Mouse (Mus musculus) left cerebral cortex, adult 8-10 months (tissue): ENCODE results near the gene Slc2a3. TPM values are rescaled to one million over a fixed set of nuclear protein-coding genes. Genes with fewer than 3 reads are reported as not detected.
A peak's percentile ranks its signal among the peaks of the same experiment; 100 is the strongest.
"Not testable (repeated sequence)": the region's sequence is repeated elsewhere in the genome, so short reads cannot be mapped to it uniquely, and the experiment has no call there.

Experiments used
- DNase-seq, 2 experiments: peaks; one replicate each; pipeline ENCODE4 v3.0.0; 2022; ENCODE audit warnings: low spot score in 2 of 2
- total RNA-seq, 4 experiments: library from RNA; stranded (reverse); gene quantifications; 2 replicates each; pipeline ENCODE4 v1.2.4; 2022

Gene Slc2a3
- total RNA-seq, 4 experiments from 2014 or later: 95.5 to 112 (median 107) TPM

DNA sequence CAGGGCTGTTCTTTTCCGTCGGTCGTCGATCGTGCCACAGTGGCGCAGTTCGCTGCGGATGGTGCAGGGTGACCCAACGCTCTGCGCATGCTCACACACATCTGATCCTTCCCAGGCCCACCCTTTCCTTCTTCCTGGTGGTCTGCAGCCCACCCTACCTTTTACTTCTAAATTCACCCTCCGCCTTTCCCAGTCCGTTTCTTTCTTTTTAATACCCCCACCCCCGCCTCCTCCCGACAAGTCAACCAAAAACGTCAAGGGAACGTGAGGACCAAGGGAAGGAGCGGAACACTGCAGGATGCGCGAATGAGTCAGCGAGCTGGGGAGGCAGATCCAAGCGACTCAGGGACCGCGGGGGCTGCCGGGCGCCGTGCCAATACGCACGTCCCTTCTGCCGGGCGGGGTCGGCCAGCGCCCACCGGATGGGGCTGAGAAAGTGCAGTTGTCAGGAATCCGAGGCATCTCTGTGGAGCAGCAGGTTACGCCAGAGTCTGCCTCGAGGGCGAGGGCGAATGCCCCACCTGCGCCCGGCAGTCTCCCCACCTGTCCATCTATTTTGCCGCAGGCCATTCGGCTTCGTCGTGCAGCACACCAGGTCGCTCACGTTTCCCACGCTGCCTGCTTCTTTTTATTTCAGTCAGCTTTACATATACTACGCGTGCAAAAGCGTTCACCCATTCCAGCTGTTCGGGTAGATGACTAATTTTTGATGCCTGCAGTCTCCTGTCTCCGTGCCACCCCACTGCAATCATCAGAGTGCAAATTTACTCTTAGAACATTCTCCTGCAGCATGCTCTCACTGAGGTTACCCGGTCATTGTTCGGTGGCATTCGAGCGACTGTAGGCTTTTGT, 36.8 kb downstream of the Slc2a3 start:
- DNase-seq: peak; percentile 62 to 79

DNA sequence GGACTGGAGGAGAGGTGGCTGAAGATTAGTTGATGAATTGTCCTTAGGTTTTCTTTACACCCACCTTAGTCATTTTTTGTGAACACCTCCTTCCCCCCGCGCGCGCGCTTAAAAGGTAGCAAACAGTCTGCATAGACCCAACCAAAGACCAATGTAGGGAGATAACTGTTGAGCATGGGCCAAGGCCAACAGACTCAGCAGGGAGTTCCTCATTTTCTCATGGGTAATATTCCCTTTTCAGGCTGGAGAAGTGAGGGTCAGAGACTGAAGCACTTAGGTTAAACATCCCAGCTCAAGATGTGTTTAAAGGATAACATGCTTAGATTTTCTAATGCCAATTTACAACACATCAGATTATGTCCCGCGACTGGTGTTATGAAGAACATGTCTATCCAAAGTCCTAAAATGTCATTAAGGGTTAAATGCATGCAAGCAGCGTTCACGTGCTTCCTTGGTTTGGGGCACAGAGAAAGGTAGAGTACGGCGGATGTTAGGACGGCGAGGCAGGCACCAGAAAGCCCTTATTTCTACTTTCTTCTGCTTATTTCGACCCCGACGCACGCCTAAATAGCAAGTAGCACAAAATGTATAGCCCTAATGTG, 37.5 kb downstream of the Slc2a3 start:
- no peak for DNase-seq

DNA sequence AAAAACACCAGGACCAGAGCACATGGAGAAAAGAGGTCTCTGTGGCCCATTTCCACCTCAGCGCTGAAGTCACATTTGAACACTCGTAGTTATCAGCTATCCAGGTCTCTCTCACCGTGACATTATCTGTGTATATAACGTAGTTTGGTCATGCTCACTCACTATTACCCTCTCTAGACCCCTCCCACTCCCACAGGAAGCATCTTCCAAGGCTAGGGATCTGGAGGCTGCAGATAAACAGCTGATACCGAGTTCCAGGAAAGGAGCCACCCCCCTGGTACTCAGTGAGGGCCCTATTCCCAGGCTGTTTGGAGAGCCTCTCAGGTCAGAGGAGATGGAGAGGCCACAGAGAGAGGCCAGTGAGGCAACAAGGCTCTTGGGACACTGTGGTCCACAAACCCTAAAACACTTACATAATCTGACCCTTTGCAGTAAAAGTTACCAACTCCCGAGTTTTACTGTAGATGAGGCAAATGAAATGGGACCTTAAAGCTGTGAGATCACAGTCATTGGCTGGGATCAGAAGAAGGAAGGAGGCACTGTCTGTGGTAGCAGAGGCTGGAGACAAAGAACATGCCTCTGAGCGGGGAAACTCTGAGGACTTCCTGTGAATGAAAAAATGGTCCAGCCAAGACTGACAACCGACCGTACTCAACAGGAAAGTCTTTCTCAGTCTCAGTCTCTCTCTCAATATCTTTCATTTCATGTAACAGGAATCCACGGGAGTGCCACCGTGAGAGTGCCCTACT, 38.3 kb downstream of the Slc2a3 start:
- no peak for DNase-seq

DNA sequence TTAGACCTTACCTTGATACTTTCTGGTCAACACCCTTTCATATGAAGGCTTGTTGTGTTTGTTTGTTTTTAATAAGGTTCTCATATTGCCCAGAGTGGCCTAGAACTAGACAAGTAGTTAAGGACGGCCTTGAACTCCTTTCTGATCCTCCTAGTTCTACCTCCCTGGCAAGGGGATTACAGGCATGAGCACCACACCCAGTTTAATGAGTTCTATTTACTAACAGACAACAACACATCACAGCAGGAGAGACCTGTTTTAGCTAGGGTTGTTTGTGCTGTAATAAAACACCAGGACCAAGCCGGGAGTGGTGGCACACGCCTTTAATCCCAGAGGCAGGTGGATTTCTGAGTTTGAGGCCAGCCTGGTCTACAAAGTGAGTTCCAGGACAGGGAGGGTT, 39.0 kb downstream of the Slc2a3 start:
- DNase-seq: no peak

DNA sequence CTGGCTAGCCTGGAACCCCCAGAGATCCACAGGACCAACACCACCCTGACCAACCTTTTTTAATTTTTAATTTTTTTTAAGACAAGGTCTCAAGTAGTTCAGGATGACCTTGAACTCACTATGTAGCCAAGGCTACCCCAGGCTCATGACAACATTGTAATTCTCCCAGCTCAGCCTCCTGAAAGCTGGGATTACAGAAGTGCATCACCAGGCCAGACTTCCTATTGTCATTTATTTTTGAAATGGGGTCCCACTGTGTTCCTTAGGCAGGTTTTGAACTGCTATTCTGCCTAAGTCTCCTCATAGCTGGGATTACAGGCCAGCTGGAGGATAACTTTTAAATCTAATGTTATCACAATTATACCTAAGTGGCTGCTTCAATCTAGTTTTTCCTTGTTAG, 39.5 kb downstream of the Slc2a3 start:
- no peak for DNase-seq

DNA sequence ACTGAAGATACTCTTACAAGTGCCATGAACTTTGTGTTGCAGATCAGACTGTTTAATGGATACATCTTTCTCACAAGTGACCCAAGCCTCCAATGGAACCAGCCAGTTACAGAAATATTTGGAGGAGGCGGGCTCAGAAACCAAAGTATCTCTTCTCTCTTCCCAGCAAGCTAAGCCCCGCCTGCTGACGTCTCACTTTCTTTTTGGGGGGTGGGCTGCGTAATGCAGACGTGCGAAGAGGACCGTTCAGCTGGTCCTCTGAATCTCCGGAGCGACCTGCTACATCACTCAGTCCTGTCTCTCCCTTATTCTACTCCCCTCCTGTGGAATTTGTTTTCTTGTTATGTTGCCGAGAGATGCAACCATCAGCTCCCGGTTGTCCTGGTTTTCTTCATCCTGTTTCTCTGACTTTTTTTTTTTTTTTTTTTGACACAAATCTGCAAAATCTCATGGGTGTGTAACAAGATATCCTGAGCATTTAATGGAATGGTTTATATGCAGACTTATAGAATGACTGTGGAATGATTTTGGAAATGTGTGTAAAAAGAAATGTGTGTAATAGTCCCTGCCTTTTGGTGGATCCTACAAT, 40.3 kb downstream of the Slc2a3 start:
- peak; percentile 54 to 86 for DNase-seq

DNA sequence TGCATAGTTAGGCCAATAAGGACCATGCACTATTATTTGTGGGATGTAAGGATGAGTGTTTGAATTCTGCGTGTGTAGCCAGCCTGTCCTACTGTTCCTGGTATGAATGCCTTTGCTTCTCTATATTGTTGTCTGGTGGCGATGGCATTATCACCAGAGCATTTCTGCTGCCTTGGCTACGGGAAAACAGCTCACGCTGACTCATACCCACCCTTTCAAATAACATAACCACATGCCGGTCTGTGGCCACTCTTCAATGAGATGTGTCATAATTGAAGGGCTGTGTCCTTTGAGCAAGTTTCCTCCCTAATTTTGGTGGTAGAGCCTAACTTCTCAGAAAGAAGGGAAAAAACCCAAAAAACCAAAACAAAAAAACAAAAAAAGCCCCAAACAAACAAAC, 42.7 kb downstream of the Slc2a3 start:
- DNase-seq: no peak

DNA sequence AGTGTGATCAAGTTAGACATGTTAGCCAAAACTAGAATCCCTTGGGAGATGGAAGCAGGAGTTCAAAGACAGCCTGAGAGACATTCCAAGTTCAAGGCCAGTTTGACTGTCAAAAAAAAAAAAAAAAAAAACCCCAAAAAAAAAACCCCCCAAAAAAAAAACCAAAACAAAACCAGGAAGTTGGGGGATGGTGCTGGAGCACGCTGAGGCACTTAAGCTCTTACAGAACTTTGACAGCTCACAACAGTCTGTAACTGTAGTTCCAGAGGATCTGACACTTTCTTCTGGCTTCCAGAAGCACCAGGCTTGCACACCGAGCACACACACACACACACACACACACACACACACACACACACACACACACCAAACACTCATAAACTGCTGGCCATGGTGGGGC, 45.5 kb downstream of the Slc2a3 start:
- DNase-seq: no peak

DNA sequence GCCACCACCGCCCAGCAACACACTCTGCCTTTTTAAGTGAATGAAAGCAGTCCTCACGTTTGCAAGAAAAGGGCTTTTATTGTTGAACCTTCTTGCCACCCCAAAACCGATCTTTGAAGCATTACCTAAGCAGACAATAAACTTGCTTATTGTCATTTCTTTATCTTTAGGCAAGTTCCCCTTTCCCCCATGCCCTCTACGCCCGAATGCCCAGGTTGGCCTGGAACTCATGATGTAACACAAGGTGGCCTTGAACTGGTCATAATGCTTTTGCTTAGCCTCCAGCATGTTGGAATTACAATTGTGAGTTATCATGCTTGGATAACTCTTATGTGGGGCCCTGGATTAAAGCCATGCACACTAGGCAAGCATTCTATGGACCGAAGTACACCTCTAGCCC, 50.9 kb downstream of the Slc2a3 start:
- DNase-seq: no peak

DNA sequence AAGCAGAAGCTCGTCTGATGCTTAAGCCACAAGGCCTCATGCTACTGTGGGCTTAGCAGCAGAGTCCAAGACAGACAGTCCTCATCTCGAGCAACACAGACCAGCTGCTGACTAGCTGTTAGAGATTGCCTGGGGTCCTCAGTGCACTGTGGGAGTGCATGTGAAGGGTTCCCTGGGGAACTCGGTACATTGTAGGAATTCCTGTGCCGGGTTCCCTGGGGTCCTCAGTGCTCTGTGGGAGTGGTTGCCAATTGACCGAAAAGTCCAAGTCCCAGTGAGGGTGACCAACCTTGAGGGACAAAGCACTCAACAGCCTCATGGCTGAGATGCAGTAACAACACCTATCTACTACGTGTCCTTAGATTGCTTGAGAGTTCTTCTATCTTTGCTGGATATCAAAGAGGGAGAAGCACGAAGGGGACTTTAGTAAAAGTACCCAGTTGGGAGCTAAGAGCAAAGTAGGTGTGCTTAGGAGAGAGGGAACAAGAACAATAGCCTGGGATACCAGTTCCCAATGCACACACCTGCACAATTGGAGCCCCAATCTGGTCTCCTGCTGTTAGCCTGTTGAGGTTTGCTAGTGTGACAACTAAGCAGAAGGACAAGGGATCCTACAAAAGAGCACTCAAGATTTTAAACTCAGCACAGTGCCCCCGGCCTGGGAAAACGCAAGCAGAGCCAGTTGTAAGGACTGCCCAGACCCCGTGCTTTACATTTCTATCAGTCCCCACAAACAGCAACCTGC, 56.8 kb downstream of the Slc2a3 start:
- no peak for DNase-seq

DNA sequence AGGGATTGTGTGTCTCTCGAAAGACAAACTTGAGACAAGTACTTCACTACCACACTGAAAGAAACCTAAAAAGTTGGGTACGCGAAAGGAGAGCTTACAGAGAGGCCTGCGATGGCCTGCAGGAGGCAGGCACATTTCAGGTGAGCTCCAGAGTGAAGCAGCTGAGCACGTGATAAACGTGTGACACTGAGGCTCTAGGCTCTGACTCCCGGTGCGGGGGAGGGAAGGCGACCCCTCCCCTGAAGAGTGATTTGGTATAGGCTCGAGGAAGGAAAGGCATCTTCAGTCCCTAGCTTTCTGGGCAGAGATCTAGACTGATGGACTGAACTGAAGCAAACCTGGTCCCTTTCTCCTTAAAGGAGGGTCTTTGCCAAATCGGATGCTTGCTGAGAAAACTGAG, 58.1 kb downstream of the Slc2a3 start:
- no peak for DNase-seq

DNA sequence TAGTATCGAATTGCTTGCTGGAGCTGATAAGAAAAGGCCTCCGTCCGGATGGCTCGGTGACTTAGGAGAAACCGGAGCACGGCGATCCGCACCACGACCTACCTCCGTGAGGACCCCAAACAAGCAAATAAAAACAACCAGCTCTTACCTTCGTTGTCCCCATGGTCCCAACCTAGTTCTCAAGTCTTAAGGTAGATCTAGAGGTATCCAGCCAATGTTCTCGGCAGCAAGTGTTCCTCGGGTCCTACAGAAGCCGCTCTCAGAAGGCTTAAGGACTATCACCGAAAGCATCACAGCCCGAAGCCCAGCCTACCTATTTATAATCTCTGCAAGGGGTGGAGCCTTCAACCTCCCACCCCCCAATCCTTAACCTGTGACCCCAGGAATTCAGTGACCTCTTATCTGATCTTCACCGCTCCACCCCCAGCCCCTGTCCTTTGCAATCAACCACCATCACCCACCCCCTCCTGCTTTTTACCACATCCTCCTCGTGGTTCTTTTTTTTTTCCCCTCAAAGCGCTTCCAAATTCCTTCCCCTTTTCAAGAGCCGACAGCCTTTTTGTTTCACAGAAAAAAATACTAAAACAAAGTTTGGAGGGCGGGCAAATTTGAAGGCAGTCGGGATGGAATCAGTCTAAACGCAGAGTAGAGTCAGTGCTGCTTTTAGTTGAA, 59.1 kb downstream of the Slc2a3 start:
- peak; percentile 54 to 63 for DNase-seq

DNA sequence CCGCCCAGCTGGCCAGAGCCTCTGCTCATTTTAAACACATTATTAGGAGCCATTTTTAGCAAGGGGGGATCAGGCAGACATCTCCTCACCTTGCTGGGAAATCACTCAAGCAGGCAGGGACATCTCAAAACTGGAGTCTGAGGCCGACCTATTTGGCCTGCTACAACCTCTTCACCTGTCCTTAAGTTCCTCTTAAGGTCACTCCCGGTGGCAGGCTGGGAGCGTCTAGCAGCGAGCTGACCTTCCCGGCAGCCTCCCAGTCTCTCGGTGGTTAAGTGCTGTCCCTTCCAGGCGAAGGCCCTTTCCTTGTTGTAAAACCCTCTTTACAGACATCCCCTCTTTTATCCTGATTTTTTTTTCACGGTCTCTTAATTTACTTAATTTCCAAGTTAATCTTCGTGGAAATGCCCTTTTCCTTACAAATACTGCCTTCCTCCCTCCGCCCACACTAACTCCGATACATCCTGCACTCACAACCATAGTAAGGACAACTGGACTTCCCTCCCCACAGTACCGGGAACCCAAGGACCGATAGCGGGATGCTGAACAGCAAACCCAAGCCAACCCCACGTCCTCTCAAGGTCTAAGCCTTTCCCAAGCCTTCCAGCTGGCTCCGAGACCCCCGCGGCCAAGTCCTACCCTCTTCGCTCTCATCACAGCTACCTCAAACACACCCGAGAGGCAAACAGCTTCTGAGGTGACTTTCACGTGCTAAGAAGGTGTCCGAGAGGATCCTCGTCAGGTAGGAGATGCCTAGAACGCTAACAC, 59.8 kb downstream of the Slc2a3 start:
- no peak for DNase-seq

DNA sequence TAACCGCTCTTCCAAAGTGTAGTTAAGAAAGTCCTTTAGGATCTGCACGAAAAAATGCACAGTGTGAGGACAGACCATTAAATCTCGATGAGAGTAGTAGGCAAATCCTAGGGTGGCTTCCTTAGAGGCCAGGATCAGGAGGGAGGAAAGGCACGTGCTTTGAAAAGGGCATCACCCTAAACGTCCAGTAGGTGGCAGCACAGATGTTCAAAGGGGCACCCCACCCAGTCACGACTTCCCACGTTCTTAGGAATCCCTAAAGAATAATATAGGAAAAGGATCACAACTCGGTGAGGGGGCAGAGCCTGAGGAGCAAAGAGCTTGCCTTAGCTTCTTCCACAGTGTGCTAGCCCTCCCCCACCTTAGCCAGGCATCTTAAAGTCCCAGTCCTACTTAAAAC, 61.5 kb downstream of the Slc2a3 start:
- DNase-seq: peak; percentile 56 to 68

DNA sequence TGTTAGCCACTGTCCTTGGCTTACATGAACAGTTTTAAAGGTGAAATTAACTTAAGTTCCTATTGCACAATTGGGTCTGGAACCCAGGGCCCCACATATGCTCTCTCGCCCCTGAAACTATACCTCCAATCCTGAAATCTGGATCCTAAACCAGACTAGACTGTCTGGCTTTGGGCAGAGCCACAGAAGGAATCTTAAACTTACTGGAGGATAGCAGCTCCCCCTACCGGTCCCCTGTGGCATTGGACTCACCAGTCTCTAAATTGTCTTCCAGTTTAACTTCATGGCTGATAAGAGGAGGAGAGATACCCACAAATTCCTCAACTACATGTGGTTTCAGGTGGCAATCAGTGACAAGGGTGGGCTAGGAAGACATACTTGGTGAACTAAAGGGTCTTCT, 81.5 kb downstream of the Slc2a3 start:
- DNase-seq: peak in 1 of 2 experiments; percentile 63

DNA sequence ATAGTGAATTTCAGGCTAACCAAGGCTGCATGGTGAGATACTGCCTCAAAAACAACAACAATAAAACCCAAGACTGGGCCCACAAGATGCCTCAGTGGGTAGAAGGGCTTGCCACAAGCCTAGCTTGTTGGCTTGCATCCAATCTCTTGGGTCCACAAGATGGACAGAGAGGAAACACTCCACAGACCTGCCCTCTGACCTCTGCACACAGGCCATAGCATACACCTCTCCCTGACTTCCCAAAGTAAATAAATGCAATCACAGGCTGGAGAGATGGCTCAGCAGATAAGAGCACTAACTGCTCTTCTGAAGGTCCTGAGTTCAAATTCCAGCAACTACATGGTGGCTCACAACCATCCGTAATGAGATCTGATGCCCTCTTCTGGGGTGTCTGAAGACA, 83.2 kb downstream of the Slc2a3 start:
- DNase-seq: not testable (repeated sequence)

DNA sequence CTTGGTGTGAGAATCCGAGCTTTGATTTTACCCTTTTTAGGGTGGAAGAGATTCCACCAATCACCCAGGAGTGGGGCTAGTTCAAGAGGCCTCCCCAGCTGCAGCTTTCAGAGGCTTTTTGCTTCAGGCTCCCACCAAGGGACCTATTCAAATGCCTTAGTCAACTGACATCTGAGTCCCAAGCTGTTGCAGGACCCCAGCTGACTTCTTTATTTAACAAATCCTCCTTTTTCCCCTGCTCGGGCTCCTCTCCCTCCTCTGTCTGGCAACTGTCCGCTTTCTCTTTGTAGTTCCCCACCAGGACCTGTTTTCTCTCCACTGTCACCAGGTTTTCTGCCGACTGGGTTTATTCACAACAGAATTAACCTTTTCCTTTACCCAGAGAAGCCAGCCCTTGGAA, 85.6 kb downstream of the Slc2a3 start:
- DNase-seq: no peak

DNA sequence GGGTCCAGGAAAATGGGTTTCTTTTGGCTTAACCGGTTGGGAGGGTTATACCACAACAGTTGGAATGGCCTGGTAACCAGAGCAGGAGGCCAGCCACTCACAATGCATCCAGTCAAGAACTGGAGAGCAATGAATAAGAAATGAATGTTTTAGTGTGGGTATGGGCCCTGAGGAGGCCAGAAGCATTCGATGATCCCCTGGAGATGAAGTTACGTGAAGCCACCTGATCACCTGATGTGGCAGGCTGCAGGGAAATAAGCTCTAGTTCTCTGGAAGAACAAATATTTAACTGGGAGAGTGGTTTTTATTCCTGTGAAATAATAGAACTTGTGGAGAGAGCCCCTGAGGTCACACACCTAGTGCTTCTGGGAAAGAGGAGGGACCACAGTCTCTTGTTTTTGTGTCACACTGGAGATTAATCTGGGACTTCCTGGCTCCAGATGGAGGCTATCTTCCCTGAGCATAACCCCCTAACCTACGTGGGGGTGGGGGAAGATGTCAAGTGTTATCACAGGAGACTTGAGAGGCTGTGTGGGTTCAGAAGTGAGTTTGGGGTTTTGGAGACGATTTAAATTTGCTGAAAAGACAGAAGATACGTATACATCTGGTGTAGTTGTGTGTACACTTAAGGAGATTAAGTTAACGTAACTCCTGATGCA, 86.6 kb downstream of the Slc2a3 start:
- no peak for DNase-seq

DNA sequence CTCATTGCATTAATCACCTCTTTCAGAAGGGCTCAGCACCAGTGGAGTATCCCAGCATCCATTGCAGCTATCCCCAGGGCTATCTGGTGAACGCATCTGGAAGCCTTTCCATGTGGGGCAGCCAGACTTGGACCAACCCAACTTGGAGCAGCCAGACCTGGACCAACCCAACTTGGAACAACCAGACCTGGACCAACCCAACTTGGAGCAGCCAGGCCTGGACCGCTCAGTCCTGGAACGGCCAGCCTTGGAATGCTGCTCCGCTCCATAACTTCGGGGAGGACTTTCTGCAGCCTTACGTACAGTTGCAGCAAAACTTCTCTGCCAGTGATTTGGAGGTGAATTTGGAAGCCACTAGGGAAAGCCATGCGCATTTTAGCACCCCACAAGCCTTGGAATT, 88.3 kb downstream of the Slc2a3 start:
- not testable (repeated sequence) for DNase-seq
